Mouse (Mus musculus): Measurements from ENCODE around the gene Cd163l1.

Gene Cd163l1

GRCm38 (mm10) chr7:140220375-140220774 lies 2.3 kb downstream of the Cd163l1 start:
- DNase-seq (ENCODE audit: low read depth, low spot score), result no peak

GRCm38 (mm10) chr7:140224209-140224608 lies 6.1 kb downstream of the Cd163l1 start:
- no peak for DNase-seq (ENCODE audit: low read depth, low spot score)

- DNase-seq (ENCODE audit: low read depth, low spot score), result no peak
These were observed 10.4 kb downstream of the Cd163l1 start for GRCm38 (mm10) chr7:140228476-140228875.

- no peak for DNase-seq (ENCODE audit: low read depth, low spot score)
These were observed 13.0 kb downstream of the Cd163l1 start for GRCm38 (mm10) chr7:140231026-140231425.

GRCm38 (mm10) chr7:140233696-140234095 lies 15.6 kb downstream of the Cd163l1 start:
- DNase-seq (ENCODE audit: low read depth, low spot score), result no peak

- DNase-seq (ENCODE audit: low read depth, low spot score), result no peak
These were observed 29.1 kb downstream of the Cd163l1 start, which contains the start of gene 5830411N06Rik for GRCm38 (mm10) chr7:140247216-140247615. Gene 5830411N06Rik (plus strand): TSS chr7:140247284.

- DNase-seq (ENCODE audit: low read depth, low spot score), result no peak
These were observed 35.8 kb downstream of the Cd163l1 start for GRCm38 (mm10) chr7:140253780-140254299.
